Mouse (Mus musculus) ovary, postnatal 14 days (tissue): ENCODE measurements at regions not wholly inside any gene's neighbourhood (a gene's known extent, or its start where the extent isn't known, plus 50 kb on each side); places are given as distances from the start of the nearest gene placed in this dataset.
"Not testable (repeated sequence)": the region's sequence is repeated elsewhere in the genome, so short reads cannot be mapped to it uniquely, and the experiment has no call there.

Source experiments
- DNase-seq: peaks from one replicate; pipeline ENCODE4 v3.0.0; 2022; ENCODE audit warnings: low spot score

DNA sequence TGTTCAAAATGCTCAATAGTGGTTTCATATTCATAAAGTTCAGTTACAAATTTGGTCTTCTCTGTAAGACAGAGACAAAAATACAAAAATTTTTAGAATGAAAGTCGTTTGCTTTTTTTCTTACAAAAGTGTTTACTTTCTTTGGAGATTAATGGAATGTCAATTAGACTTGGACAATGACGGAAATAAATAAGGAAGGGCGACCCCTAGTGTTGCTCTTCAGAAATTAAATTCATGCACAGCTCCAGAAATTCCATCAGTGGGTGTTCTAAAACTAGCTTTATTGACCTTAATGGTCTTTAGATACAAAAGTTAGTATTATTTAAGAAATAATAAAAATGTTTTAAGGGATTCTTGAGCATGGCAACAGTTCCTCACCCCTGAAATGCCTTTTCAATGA, 141.8 kb upstream of the Lama2 start:
- DNase-seq: peak; percentile 10

GRCm38 (mm10) chr10:27802368-27802767, 182.8 kb upstream of the Lama2 start:
- DNase-seq: no peak

- DNase-seq: no peak
These were observed 190.0 kb upstream of the Lama2 start for GRCm38 (mm10) chr10:27809539-27809938.

DNA sequence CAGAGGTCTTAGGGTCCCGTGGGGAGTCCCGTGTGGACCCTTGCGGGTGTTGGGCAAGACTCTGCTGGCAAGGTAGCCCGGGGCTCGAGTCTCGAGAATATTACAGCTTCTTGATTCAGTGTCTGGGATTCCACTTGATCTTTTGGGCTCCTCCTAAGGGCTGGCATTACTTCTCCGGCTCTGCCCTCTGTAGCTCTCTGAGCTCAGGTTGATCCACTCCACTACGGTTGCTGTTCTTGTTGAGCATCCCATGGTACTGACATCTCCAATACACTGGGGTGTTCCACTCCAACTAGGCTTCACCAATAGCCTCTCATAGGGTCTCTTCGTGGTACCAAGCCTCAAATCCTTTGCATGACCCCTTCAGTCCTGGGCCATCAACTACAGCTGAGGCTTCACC, 206.1 kb upstream of the Lama2 start:
- not testable (repeated sequence) for DNase-seq

GRCm38 (mm10) chr10:27828346-27828745, 208.8 kb upstream of the Lama2 start:
- no peak for DNase-seq

DNA sequence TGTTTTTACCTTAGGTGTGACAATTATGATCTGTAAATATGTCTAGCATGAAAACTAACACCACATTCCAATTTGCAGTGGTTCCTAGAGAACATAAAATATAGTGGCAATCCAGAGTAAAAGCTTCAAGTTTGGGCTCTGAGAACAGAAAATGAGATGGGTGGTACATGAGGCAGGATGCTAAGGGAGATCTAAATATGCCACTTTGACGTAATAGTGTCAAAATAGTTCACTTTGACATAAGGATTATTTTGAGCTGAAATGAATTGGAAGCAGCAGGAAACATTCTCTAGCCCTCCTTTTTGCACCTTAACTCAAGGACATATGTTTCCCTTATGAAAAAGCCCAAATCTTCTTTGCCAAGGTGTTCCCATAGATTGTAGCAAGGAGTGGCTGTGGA, 219.1 kb upstream of the Lama2 start:
- no peak for DNase-seq

DNA sequence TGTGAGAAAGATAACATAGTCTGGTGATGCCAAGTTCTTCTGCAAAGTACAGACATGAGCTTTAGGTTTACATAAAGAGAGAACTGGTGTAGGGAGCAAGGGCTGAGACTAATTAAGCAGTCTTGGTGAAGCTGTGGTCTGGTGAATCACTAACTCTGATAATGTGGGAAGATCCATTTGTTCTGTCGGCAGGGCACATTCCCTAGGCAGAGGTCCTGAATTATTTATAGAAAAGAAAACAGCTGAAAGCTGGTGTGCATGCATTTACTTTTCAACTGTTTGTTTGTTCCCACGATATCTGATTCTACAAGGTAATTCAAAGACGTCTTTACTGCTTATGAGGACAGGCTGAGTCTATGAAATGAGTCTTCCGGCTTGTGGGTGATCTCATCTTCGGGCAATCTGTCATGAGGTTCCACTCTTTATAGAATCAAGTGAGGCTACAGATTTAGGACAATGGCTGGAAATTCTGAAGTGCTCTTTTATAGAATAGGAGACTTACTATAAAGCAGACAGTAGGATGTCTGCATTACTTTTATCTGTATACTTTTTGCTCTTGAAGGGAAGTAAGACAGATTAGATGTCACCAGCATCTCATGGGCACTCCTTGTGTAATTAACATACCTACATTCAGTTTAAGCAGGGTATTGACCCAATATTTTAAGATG, 221.6 kb upstream of the Lama2 start:
- no peak for DNase-seq

- DNase-seq: no peak
These were observed 223.5 kb upstream of the Lama2 start for GRCm38 (mm10) chr10:27843010-27843409.

- DNase-seq: no peak
These were observed 211.0 kb upstream of the Ptprk start for GRCm38 (mm10) chr10:27863625-27864024.

- no peak for DNase-seq
These were observed 193.8 kb upstream of the Ptprk start for GRCm38 (mm10) chr10:27880867-27881266.

DNA sequence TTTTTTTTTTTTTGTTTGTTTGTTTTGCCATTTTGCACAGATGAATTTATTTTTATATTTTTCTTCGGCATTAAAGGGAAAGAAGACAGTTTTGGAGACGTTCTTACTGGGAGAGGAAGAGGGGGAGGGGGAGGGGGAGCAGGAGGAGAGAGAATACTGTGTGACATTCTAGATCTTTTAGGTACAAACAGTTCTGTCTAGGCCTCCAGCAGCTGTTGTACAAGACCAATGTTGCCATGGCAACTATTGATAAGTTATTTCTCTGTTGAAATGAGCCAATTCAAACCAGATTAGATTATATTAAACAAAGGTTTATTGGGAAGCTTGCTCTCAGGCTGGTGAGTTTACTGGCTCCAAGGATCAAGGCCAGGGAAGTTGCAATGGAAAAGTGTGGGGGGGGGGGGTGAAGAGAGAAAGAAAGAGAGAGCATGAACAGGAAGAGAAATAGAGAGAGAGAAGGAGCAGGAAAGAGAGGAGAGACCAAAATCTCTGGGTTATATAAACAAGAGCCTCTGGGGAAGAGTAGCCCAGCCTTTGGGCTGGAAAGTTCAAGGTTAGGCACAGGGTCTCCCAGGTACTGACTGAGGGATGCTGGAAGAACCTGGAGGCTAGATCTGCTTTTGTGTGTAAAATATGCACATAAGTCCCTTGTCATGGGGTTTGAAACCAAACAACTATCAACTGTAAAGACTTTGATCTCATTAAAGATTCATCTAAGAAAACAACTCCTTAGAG, 182.7 kb upstream of the Ptprk start:
- DNase-seq: no peak

DNA sequence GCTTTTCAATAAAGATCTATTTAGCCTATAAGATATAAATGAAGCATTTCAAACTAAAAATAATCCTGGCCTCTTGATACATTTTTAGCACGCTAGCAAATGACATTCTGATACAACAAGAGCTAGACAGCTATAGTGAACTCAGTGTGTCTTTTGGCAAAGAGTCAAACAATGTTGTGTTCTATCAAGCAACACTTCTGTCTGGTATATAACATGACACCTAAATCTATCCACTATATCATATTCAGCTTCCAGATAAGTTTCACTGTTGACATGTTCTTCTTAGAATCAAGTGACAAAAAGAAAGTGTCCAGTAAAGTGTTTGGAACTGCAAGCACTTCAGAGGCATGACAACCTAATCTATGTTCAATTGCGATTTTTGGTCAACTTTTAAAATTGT, 158.2 kb upstream of the Ptprk start:
- DNase-seq: no peak

DNA sequence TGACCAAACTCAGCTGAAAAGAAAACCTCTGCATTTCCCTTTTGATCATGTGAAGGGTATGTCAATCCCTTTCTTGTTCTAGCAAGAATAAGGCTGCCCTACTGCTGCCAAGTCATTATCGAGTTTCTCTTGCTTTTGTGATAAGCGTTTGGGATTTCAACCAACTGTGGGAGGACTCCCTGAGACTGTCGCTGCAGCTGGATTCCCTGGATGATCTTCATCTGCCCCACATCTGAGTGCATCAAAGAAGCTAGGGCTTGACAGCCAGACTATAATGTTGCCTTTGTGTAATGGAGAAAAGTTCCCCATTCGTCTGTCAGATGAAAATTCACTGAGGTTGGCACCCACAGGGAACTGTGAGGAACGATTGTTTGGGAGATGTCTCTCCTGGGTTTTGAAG, 147.4 kb upstream of the Ptprk start:
- DNase-seq: no peak

GRCm38 (mm10) chr10:27942136-27942535, 132.5 kb upstream of the Ptprk start:
- no peak for DNase-seq

GRCm38 (mm10) chr10:27949127-27949526, 125.5 kb upstream of the Ptprk start:
- no peak for DNase-seq

GRCm38 (mm10) chr10:27968202-27968601, 106.4 kb upstream of the Ptprk start:
- no peak for DNase-seq

DNA sequence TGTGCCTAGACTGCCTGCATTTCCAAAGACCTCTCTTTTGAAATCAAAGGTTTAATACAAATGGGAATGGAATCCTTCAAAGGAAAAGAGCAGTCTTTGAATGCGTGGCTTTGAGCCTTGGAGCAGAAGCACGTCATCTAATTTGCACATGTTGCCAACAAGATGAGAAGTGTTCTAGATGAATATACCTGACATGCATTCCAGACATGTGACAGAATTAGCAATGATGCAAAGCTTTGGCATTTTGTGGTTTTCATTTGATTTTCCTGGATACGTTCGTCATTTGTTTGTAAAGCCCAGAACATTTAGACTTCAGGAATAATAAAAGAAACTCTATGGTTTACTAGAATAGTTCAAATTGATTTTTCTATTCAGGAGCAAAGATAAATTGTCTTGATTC, 90.6 kb upstream of the Ptprk start:
- no peak for DNase-seq

DNA sequence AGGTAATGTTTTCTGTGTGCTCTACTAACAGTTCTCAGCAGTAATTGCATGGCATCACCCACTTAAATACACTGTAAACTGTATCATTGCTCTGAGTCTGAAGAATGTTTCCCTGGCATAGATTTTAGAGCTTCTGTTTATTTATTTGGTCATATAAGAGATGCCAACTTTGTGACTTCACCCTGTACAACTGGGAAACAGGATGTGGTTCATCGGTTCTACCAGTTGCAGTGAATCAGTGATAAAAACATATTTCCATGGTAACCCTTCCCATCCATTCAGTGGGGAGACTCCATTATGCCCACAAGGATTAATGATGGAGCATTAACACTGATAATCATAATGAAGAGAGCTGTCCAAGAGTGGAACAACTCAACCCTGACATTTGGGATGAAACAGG, 89.6 kb upstream of the Ptprk start:
- no peak for DNase-seq

GRCm38 (mm10) chr10:27987026-27987425, 87.6 kb upstream of the Ptprk start:
- DNase-seq: no peak

DNA sequence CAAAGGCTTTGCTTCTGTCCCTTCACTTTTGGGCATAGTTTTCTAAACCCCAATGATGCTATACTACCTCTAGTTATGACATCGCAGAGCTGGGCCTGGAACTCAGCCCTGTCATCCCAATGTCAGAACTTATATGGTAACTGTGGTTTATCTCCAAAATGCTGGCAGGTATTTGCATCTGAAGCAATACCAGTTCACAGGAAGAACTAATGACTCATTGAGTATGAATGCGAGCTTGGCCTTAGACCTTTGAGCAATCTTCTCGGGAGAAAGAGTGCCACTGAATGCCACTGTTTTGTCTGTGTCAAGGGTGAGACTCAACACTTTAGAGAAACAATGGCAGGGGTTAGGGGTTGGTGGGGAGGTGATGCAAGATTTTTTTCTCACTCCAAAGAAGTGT, 86.6 kb upstream of the Ptprk start:
- no peak for DNase-seq

- no peak for DNase-seq
These were observed 84.1 kb upstream of the Ptprk start for GRCm38 (mm10) chr10:27990359-27991056.

GRCm38 (mm10) chr10:27991057-27991365, 83.6 kb upstream of the Ptprk start:
- DNase-seq: no peak

- no peak for DNase-seq
These were observed 80.1 kb upstream of the Ptprk start for GRCm38 (mm10) chr10:27994376-27995034.
